Mouse (Mus musculus) megakaryocyte-erythroid progenitor cell, adult 5-6 weeks (primary cell): Measurements from ENCODE around the gene Slc35f1. TPM values are rescaled to one million over a fixed set of nuclear protein-coding genes. Genes with fewer than 3 reads are reported as not detected.

ENCODE experiments used
- ATAC-seq: replicated peaks from 2 replicates; pipeline ENCODE4 v1.8.0; 2016; ENCODE audit warnings: mild to moderate bottlenecking, inconsistent platforms; ENCODE audit not compliant: severe bottlenecking, poor library complexity, low FRiP score, low TSS enrichment
- total RNA-seq, 2 experiments: library from RNA; stranded (forward) in 1 of 2; stranded (reverse) in 1 of 2; fragments of 200-1000, 215-1000 nt in 1 of 2; fragments of >200 nt in 1 of 2; fragmentation: Nextera tagmentation in 1 of 2; gene quantifications; 2 replicates each; pipeline ENCODE4 v1.2.3; 2014 to 2017

Gene Slc35f1
- total RNA-seq, 2 experiments from 2014 or later = not detected

GRCm38 (mm10) chr10:52904914-52905313 lies 214.6 kb downstream of the Slc35f1 start:
- ATAC-seq = no peak

- ATAC-seq = no peak
These were observed 221.4 kb downstream of the Slc35f1 start for GRCm38 (mm10) chr10:52911762-52912161.

GRCm38 (mm10) chr10:52918715-52919114 lies 228.4 kb downstream of the Slc35f1 start:
- no peak for ATAC-seq

GRCm38 (mm10) chr10:52923143-52923542 lies 232.8 kb downstream of the Slc35f1 start:
- ATAC-seq = no peak

GRCm38 (mm10) chr10:52926330-52926729 lies 236.0 kb downstream of the Slc35f1 start:
- ATAC-seq = no peak

GRCm38 (mm10) chr10:52932159-52932558 lies 241.8 kb downstream of the Slc35f1 start:
- no peak for ATAC-seq

- ATAC-seq = no peak
These were observed 244.3 kb downstream of the Slc35f1 start for GRCm38 (mm10) chr10:52934615-52935014.

- no peak for ATAC-seq
These were observed 249.9 kb downstream of the Slc35f1 start for GRCm38 (mm10) chr10:52940111-52940830.

- no peak for ATAC-seq
These were observed 250.5 kb downstream of the Slc35f1 start for GRCm38 (mm10) chr10:52940831-52941216.

- no peak for ATAC-seq
These were observed 262.2 kb downstream of the Slc35f1 start for GRCm38 (mm10) chr10:52952581-52952980.

GRCm38 (mm10) chr10:52956728-52957127 lies 266.4 kb downstream of the Slc35f1 start:
- ATAC-seq = no peak

GRCm38 (mm10) chr10:52979251-52979650 lies 288.9 kb downstream of the Slc35f1 start:
- ATAC-seq = no peak

- no peak for ATAC-seq
These were observed 292.5 kb downstream of the Slc35f1 start for GRCm38 (mm10) chr10:52982836-52983235.

- ATAC-seq = no peak
These were observed 301.9 kb downstream of the Slc35f1 start for GRCm38 (mm10) chr10:52992246-52992645.

GRCm38 (mm10) chr10:52996886-52997285 lies 306.6 kb downstream of the Slc35f1 start:
- ATAC-seq = no peak

GRCm38 (mm10) chr10:53001136-53001535 lies 310.8 kb downstream of the Slc35f1 start:
- ATAC-seq = no peak

- no peak for ATAC-seq
These were observed 316.2 kb downstream of the Slc35f1 start for GRCm38 (mm10) chr10:53006229-53007190.

- no peak for ATAC-seq
These were observed 323.5 kb downstream of the Slc35f1 start for GRCm38 (mm10) chr10:53013878-53014277.

GRCm38 (mm10) chr10:53028454-53028853 lies 338.1 kb downstream of the Slc35f1 start:
- no peak for ATAC-seq

- ATAC-seq = no peak
These were observed 344.9 kb downstream of the Slc35f1 start for GRCm38 (mm10) chr10:53035202-53035601.
